Mouse (Mus musculus) ES-E14 (cell line): ENCODE measurements around the gene Cfap299. TPM values are rescaled to one million over a fixed set of nuclear protein-coding genes. Genes with fewer than 3 reads are reported as not detected.

Source experiments
- DNase-seq: peaks from one replicate; pipeline ENCODE4 v3.0.0-alpha.2; 2013; ENCODE audit warnings: low read depth, low spot score
- H3K27ac ChIP-seq: 2 replicates; pipeline ENCODE4 v1.5.1; 2012; ENCODE audit warnings: low read depth, mild to moderate bottlenecking, low read length, moderate library complexity, mixed read lengths; ENCODE audit not compliant: poor library complexity, insufficient read depth, severe bottlenecking
- H3K36me3 ChIP-seq: 2 replicates; pipeline ENCODE4 v1.6.1; 2012; ENCODE audit warnings: mild to moderate bottlenecking, low read length, moderate library complexity, mixed read lengths; ENCODE audit not compliant: control insufficient read depth, poor library complexity, insufficient read depth, severe bottlenecking
- H3K4me1 ChIP-seq, 2 experiments: fragments of 150-350 bp in 1 of 2; sonication (generic) in 1 of 2; 2 replicates each; pipeline ENCODE4 v1.6.1; 2012; ENCODE audit warnings: low read length in 2 of 2, mild to moderate bottlenecking in 1 of 2, mixed read lengths in 1 of 2; ENCODE audit not compliant: control insufficient read depth in 2 of 2, insufficient read depth in 2 of 2, poor library complexity in 1 of 2
- H3K4me3 ChIP-seq, 2 experiments: fragments of 150-350 bp in 1 of 2; sonication (generic) in 1 of 2; 2 replicates each; pipeline ENCODE4 v1.5.1; 2012; ENCODE audit warnings: low read length in 2 of 2, low read depth in 1 of 2, mild to moderate bottlenecking in 1 of 2, mixed read lengths in 1 of 2; ENCODE audit not compliant: insufficient read depth in 1 of 2, poor library complexity in 1 of 2, severe bottlenecking in 1 of 2
- H3K9ac ChIP-seq: 2 replicates; pipeline ENCODE4 v1.6.1; 2012; ENCODE audit warnings: low read depth, mild to moderate bottlenecking, low read length, mixed read lengths; ENCODE audit not compliant: poor library complexity, insufficient read depth, severe bottlenecking
- H3K9me3 ChIP-seq: fragments of 150-350 bp; sonication (generic); 2 replicates; pipeline ENCODE4 v1.6.1; 2012; ENCODE audit warnings: low read depth, mild to moderate bottlenecking, low read length; ENCODE audit not compliant: control insufficient read depth, insufficient read depth
- CHD2 ChIP-seq: IDR thresholded peaks from 2 replicates; pipeline ENCODE4 v1.6.1; 2014; ENCODE audit warnings: mild to moderate bottlenecking, low read depth, low read length, inconsistent platforms
- HCFC1 ChIP-seq: IDR thresholded peaks from 2 replicates; pipeline ENCODE4 v1.6.1; 2012; ENCODE audit warnings: low read length, inconsistent platforms, borderline replicate concordance; ENCODE audit not compliant: insufficient read depth
- MAFK ChIP-seq: IDR thresholded peaks from 2 replicates; pipeline ENCODE4 v1.6.1; 2014; ENCODE audit warnings: mild to moderate bottlenecking, low read depth, low read length, inconsistent platforms; ENCODE audit not compliant: insufficient read depth
- ZC3H11A ChIP-seq: IDR thresholded peaks from 2 replicates; pipeline ENCODE4 v1.6.1; 2012; ENCODE audit warnings: low read depth, mild to moderate bottlenecking, inconsistent platforms, low read length, borderline replicate concordance
- ZNF384 ChIP-seq: IDR thresholded peaks from 2 replicates; pipeline ENCODE4 v1.6.1; 2012; ENCODE audit warnings: low read depth, low read length, inconsistent platforms
- in situ Hi-C, 2 experiments: fragments of 600-800 bp; cut with MboI; formaldehyde crosslinking; loops; one replicate each; pipeline ENCODE4 v1.15.1; 2025; ENCODE audit warnings: low sequenced_read_pairs in 2 of 2, inconsistent platforms in 1 of 2; ENCODE audit not compliant: unreplicated experiment in 2 of 2
- total RNA-seq: library from RNA; depleted of rRNA; stranded (reverse); fragments of 300-350 nt; gene quantifications from 2 replicates; pipeline ENCODE4 v1.2.3, GENCODE M21; 2012

The Cfap299 gene
- total RNA-seq, 1 experiment, result not detected

DNA sequence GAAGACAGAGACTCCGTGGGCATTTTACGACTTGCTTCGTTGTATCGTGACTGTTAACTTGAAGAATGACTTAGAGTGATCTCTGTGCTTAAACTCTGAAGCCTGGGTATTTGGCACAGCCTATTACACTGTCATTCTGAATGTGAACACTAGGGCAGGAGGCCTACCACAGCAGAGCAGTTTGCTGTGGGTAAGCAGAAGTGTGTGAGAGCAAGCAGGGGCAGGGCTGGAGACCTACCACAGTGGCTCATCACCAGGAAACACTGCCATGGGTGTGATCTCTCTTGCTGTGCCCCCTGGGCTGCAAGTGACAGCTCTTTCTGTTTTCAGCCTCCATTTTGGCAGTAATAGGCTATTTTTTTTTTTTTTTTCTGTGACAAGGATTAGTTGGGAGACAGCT, 39.7 kb downstream of the Cfap299 start:
- TF ChIP-seq HCFC1 (no peak), MAFK (no peak), ZNF384 (no peak), ZC3H11A (no peak), CHD2 (no peak)
- no peaks in the 10 kb centered on the region for H3K36me3 ChIP-seq
- H3K4me3 ChIP-seq, result no peak overlapping the region
- no peaks in the 10 kb centered on the region for H3K9me3 ChIP-seq
- H3K9ac ChIP-seq, result no peak overlapping the region
- in situ Hi-C loops, result no loop called here
- H3K27ac ChIP-seq, result no peak overlapping the region
- H3K4me1 ChIP-seq, result no peaks in the 10 kb centered on the region
- DNase-seq, result no peak

DNA sequence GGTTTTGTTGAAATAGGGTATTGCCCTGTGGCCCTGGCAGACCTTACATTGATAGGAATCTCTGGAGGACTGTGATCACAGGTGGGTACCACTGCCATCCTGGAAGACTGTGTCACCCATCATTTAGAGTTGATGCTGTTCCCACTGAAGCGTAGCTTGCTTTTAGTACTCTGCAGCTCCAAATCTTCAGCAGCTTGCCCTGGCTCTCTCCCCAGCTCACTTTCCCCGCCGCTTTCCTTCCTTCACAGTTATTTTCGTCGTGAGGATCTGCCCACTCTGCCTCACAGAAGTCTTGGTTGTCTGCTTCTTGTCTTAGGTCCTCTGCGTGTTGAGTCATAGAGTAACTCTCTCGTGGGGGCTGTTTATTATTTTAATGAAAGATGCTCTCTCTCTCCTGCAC, 40.3 kb downstream of the Cfap299 start:
- TF ChIP-seq HCFC1 (no peak), MAFK (no peak), CHD2 (no peak)
- in situ Hi-C loops, result no loop called here
- no peak for DNase-seq
- H3K27ac ChIP-seq, result no peak overlapping the region
- no peaks in the 10 kb centered on the region for H3K36me3 ChIP-seq
- H3K4me1 ChIP-seq, result no peaks in the 10 kb centered on the region
- H3K4me3 ChIP-seq, result no peak overlapping the region
- no peaks in the 10 kb centered on the region for H3K9me3 ChIP-seq
- H3K9ac ChIP-seq, result no peak overlapping the region

DNA sequence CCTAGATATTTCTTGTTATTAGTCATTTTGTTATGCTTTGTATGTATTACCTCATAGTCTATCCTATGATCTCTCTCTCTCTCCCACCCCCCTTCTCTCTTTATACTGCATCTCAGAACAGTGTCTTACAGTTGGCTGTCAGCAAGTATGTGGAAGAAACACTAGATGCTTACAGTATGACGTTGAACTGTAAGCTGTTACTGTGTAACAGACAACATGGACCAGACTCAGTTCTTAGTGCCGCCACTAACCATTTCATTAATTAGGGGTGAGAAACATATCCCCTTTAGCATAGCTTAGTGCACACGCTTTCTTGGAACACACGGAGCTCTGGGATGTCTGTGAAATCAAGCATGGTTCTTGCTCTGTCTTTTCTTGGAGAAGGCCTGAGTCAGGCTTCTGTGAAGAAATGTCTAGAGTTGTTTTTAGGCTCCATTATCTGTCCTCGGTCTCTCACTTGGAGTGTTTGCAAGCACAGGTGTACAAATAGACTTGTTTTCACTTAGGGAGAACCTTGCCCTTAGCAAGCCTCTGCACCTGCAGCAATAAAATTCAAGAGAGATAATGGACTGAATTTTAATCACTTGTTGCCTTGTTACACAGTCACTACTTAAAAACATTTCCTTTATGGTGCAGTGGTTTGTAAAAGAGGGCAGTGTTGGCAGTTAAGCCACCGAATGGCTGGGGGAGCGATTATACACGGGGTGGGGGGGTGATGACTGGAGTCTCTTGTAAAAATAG, 47.1 kb downstream of the Cfap299 start:
- no peak overlapping the region for H3K9ac ChIP-seq
- no peak overlapping the region for H3K27ac ChIP-seq
- DNase-seq, result no peak
- H3K4me3 ChIP-seq, result no peak overlapping the region
- no peaks in the 10 kb centered on the region for H3K9me3 ChIP-seq
- in situ Hi-C loops, result no loop called here
- H3K4me1 ChIP-seq, result no peaks in the 10 kb centered on the region
- TF ChIP-seq MAFK (no peak), HCFC1 (no peak), ZNF384 (no peak), CHD2 (no peak), ZC3H11A (no peak)
- H3K36me3 ChIP-seq, result no peaks in the 10 kb centered on the region

DNA sequence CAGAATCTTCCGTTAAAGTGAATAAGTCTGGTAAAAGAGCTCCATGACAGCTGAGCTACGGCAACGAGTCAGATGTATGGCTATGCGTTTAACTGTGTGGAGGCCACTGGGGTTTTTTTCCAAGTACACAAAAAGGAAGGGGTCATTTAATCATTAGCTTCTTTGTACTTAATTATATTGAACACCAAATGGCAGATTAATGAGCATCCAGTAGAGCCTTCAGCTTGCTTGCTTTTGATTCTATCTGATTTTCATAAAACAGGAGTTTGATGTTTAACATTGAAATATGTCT, 47.6 kb downstream of the Cfap299 start:
- Histone ChIP-seq H3K36me3 (no peaks in the 10 kb centered on the region), H3K4me3 (no peak overlapping the region), H3K27ac (no peak overlapping the region), H3K4me1 (no peaks in the 10 kb centered on the region), H3K9ac (no peak overlapping the region), H3K9me3 (no peaks in the 10 kb centered on the region)
- TF ChIP-seq CHD2, result no peak
- no peak for TF ChIP-seq ZNF384
- no peak for TF ChIP-seq MAFK
- TF ChIP-seq ZC3H11A, result no peak
- TF ChIP-seq HCFC1, result no peak
- no peak for DNase-seq
- in situ Hi-C loops, result no loop called here

DNA sequence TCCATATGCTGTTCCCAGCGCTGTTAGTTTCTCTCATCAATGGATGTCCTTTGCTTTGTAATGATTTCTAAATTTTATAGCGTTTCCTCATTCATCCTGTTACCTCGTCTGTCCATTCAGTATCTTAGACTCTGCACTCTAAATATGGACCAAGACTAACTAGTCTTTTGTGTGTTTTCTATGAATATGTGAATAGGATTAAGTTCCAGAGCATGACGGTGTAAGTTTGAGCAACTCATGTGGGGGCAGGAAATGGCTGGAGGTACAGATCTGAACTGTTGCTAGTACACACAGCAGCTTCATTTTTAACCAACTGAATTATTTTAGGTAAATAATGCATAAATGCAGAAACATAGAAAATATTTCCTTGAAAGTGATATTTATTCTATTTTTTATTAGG, 51.3 kb downstream of the Cfap299 start:
- Histone ChIP-seq H3K9ac (no peak overlapping the region), H3K36me3 (no peaks in the 10 kb centered on the region), H3K4me1 (no peaks in the 10 kb centered on the region), H3K9me3 (no peaks in the 10 kb centered on the region), H3K4me3 (no peak overlapping the region), H3K27ac (no peak overlapping the region)
- DNase-seq, result no peak
- in situ Hi-C loops, result no loop called here
- TF ChIP-seq ZC3H11A (no peak), ZNF384 (no peak)
